Mouse (Mus musculus): Measurements from ENCODE around the gene Kdm2a. TPM values are rescaled to one million over a fixed set of nuclear protein-coding genes. Genes with fewer than 3 reads are reported as not detected.

Gene Kdm2a
- polyA plus RNA-seq, 1 experiment from 2014 or later, result 25.4 TPM

Other genes with a start within 250 kb of the Kdm2a start
- gene Coro1b, start 249.7 kb downstream of the Kdm2a start, polyA plus RNA-seq (2016; fragmentation: Nextera tagmentation; extraction: Ambion mirVana), result 86.5 and 86.9 TPM in 2 replicates
- 24.3 and 26.2 TPM in 2 replicates for gene Ptprcap, start 244.7 kb downstream of the Kdm2a start, polyA plus RNA-seq (2016; fragmentation: Nextera tagmentation; extraction: Ambion mirVana)
- gene Rps6kb2, start 234.9 kb downstream of the Kdm2a start, polyA plus RNA-seq (2016; fragmentation: Nextera tagmentation; extraction: Ambion mirVana), result 39.1 and 39.4 TPM in 2 replicates
- 0.93 and 1.3 TPM in 2 replicates for gene Carns1, start 222.8 kb downstream of the Kdm2a start, polyA plus RNA-seq (2016; fragmentation: Nextera tagmentation; extraction: Ambion mirVana)
- gene Tbc1d10c, start 207.0 kb downstream of the Kdm2a start, polyA plus RNA-seq (2016; fragmentation: Nextera tagmentation; extraction: Ambion mirVana), result 4.3 and 4.9 TPM in 2 replicates
- gene Ppp1ca, start 206.2 kb downstream of the Kdm2a start, polyA plus RNA-seq (2016; fragmentation: Nextera tagmentation; extraction: Ambion mirVana), result 572 and 577 TPM in 2 replicates
- gene Rad9a, start 196.6 kb downstream of the Kdm2a start, polyA plus RNA-seq (2016; fragmentation: Nextera tagmentation; extraction: Ambion mirVana), result 26.5 and 26.8 TPM in 2 replicates
- gene Clcf1, start 184.0 kb downstream of the Kdm2a start, polyA plus RNA-seq (2016; fragmentation: Nextera tagmentation; extraction: Ambion mirVana), result 0.73 and 1.3 TPM in 2 replicates
- gene AC109138.7, start 183.9 kb downstream of the Kdm2a start, polyA plus RNA-seq (2016; fragmentation: Nextera tagmentation; extraction: Ambion mirVana), result not detected in 2 replicates
- gene Pold4, start 166.4 kb downstream of the Kdm2a start, polyA plus RNA-seq (2016; fragmentation: Nextera tagmentation; extraction: Ambion mirVana), result 12.8 and 13.2 TPM in 2 replicates
- gene Ssh3, start 129.1 kb downstream of the Kdm2a start, polyA plus RNA-seq (2016; fragmentation: Nextera tagmentation; extraction: Ambion mirVana), result 2.2 and 2.6 TPM in 2 replicates
- 0.99 and 1.4 TPM in 2 replicates for gene Ankrd13d, start 115.1 kb downstream of the Kdm2a start, polyA plus RNA-seq (2016; fragmentation: Nextera tagmentation; extraction: Ambion mirVana)
- gene Grk2, start 92.1 kb downstream of the Kdm2a start, polyA plus RNA-seq (2016; fragmentation: Nextera tagmentation; extraction: Ambion mirVana), result 15.7 and 17.9 TPM in 2 replicates
- gene Rhod, start 41.1 kb upstream of the Kdm2a start, polyA plus RNA-seq (2016; fragmentation: Nextera tagmentation; extraction: Ambion mirVana), result 7.8 and 8.1 TPM in 2 replicates
- 0.35 and 0.42 TPM in 2 replicates for gene Syt12, start 79.2 kb upstream of the Kdm2a start, polyA plus RNA-seq (2016; fragmentation: Nextera tagmentation; extraction: Ambion mirVana)
- not detected in 2 replicates for gene 2010003K11Rik, start 100.3 kb upstream of the Kdm2a start, polyA plus RNA-seq (2016; fragmentation: Nextera tagmentation; extraction: Ambion mirVana)
- gene Pcx, start 112.2 kb upstream of the Kdm2a start, polyA plus RNA-seq (2016; fragmentation: Nextera tagmentation; extraction: Ambion mirVana), result 34.3 and 34.8 TPM in 2 replicates
- 2.6 and 2.7 TPM in 2 replicates for gene Lrfn4, start 217.4 kb upstream of the Kdm2a start, polyA plus RNA-seq (2016; fragmentation: Nextera tagmentation; extraction: Ambion mirVana)
- gene Rce1, start 227.4 kb upstream of the Kdm2a start, polyA plus RNA-seq (2016; fragmentation: Nextera tagmentation; extraction: Ambion mirVana), result 35.9 and 39.3 TPM in 2 replicates